ENCODE assay signal across 12 mouse cellular contexts in genomic region chr8:121424600-121424999, GRCm38 (mm10).
A peak's percentile ranks its signal among the peaks of the same experiment; 100 is the strongest.
DNase-seq lines count a peak whose midpoint lies in the region; ATAC-seq and TF ChIP-seq lines count a peak whose summit lies in the region.
"Had no signal": no experiment of that assay in that cellular context is flagged by ENCODE, and none has a peak within 500 bp of the region (broad histone marks: within the 10 kb centered on the region; RNA-seq: fewer than 3 reads in every experiment).

No protein-coding gene starts in this region.

- no peak overlapping the region for H3K9ac ChIP-seq in forebrain, embryonic 14.5 days (ENCODE audit: low read length)
- H3K9ac ChIP-seq in forebrain, embryonic 11.5 days (ENCODE audit: low read length) = no peak overlapping the region
- H3K9ac ChIP-seq in liver, adult 2 months (ENCODE audit: low read depth, low read length) = no peak overlapping the region
- no peak overlapping the region for H3K9ac ChIP-seq in liver, embryonic 12.5 days
- H3K9ac ChIP-seq: neural tube, embryonic 13.5 days had no signal

- peak; percentile 52; the same call in 1 of the 2 replicates for TF ChIP-seq CTCF in liver, adult 2 months (IDR thresholded peaks at IDR 0.05; ENCODE audit: low read depth, low read length)

- whole genome bisulfite sequencing in forebrain, embryonic 14.5 days = 89% methylated on average over 14 of the region's 14 CpGs
- 84% methylated on average over 14 of the region's 14 CpGs for WGBS in forebrain, embryonic 11.5 days
- WGBS in liver, adult 2 months = 88% methylated on average over 14 of the region's 14 CpGs
- WGBS in liver, embryonic 12.5 days (ENCODE audit: insufficient replicate concordance) = 69% methylated on average over 14 of the region's 14 CpGs

- H3K9me3 ChIP-seq in forebrain, embryonic 14.5 days (replicated peaks; ENCODE audit: control insufficient read depth, low read length) = no peaks in the 10 kb centered on the region
- H3K9me3 ChIP-seq in forebrain, embryonic 11.5 days (ENCODE audit: control insufficient read depth, low read length) = no peaks in the 10 kb centered on the region
- no peaks in the 10 kb centered on the region for H3K9me3 ChIP-seq in liver, embryonic 12.5 days (replicated peaks)

- no peaks in the 10 kb centered on the region for H3K36me3 ChIP-seq in forebrain, embryonic 14.5 days (ENCODE audit: control insufficient read depth, insufficient read depth, low read length)
- H3K36me3 ChIP-seq in forebrain, embryonic 11.5 days (ENCODE audit: control insufficient read depth, insufficient read depth, low read length) = no peaks in the 10 kb centered on the region
- H3K36me3 ChIP-seq in liver, adult 2 months (ENCODE audit: control insufficient read depth, insufficient read depth, low read length) = no peaks in the 10 kb centered on the region
- H3K36me3 ChIP-seq in liver, embryonic 12.5 days = no peaks in the 10 kb centered on the region
- H3K36me3 ChIP-seq: G1E; neural tube, embryonic 13.5 days had no signal

- H3K4me1 ChIP-seq in forebrain, embryonic 14.5 days (ENCODE audit: control insufficient read depth, insufficient read depth, low read length) = no peaks in the 10 kb centered on the region
- H3K4me1 ChIP-seq in forebrain, embryonic 11.5 days (replicated peaks; ENCODE audit: control insufficient read depth, insufficient read depth, low read length) = no peaks in the 10 kb centered on the region
- H3K4me1 ChIP-seq in liver, adult 2 months (ENCODE audit: control insufficient read depth, insufficient read depth, low read length) = peaks cover 4% of the 10 kb centered on the region; the same call in 1 of the 2 replicates
- H3K4me1 ChIP-seq in liver, embryonic 12.5 days = 0 out of 2 replicates have a peak, but pooled peaks cover 2% of the 10 kb centered on the region
- H3K4me1 ChIP-seq: neural tube, embryonic 13.5 days had no signal

- no peak overlapping the region for H3K4me2 ChIP-seq in forebrain, embryonic 14.5 days (ENCODE audit: low read length)
- H3K4me2 ChIP-seq in forebrain, embryonic 11.5 days (ENCODE audit: low read depth, low read length, severe bottlenecking) = no peak overlapping the region
- no peak overlapping the region for H3K4me2 ChIP-seq in liver, embryonic 12.5 days
- H3K4me2 ChIP-seq: heart, embryonic 11.5 days; neural tube, embryonic 13.5 days had no signal

- no peak overlapping the region for H3K4me3 ChIP-seq in forebrain, embryonic 14.5 days (ENCODE audit: low read depth, low read length)
- H3K4me3 ChIP-seq in forebrain, embryonic 11.5 days (ENCODE audit: low read depth, low read length) = no peak overlapping the region
- no peak overlapping the region for H3K4me3 ChIP-seq in liver, adult 2 months (ENCODE audit: insufficient read depth, low read depth, low read length)
- H3K4me3 ChIP-seq in liver, embryonic 12.5 days = no peak overlapping the region
- H3K4me3 ChIP-seq: neural tube, embryonic 13.5 days had no signal

- no peak for ATAC-seq in forebrain, embryonic 14.5 days
- no peak for ATAC-seq in forebrain, embryonic 11.5 days (replicated peaks; ENCODE audit: low FRiP score)
- no peak for ATAC-seq in liver, embryonic 12.5 days
- ATAC-seq: inflammation-experienced regulatory T-cells, adult 6 months had no signal

- no peaks in the 10 kb centered on the region for H3K27me3 ChIP-seq in forebrain, embryonic 14.5 days (replicated peaks; ENCODE audit: control insufficient read depth, insufficient read depth, low read length)
- H3K27me3 ChIP-seq in forebrain, embryonic 11.5 days (ENCODE audit: control insufficient read depth, insufficient read depth, low read length) = no peaks in the 10 kb centered on the region
- H3K27me3 ChIP-seq in liver, adult 2 months (ENCODE audit: control insufficient read depth, insufficient read depth, low read length) = no peaks in the 10 kb centered on the region
- H3K27me3 ChIP-seq in liver, embryonic 12.5 days (replicated peaks) = no peaks in the 10 kb centered on the region
- H3K27me3 ChIP-seq: neural tube, embryonic 13.5 days had no signal

- no peaks in the 10 kb centered on the region for H3K79me2 ChIP-seq in liver, adult 2 months (ENCODE audit: control insufficient read depth, insufficient read depth, low read length)

- DNase-seq in forebrain, embryonic 14.5 days (ENCODE audit: low spot score) = peak; percentile 12
- no peak for DNase-seq in forebrain, embryonic 11.5 days (ENCODE audit: low spot score)
- no peak for DNase-seq in liver, adult 2 months (ENCODE audit: extremely low read depth, low read depth, low spot score)
- DNase-seq in A20 (ENCODE audit: low read depth, low spot score) = peak; percentile 50
- DNase-seq in c-Kit-positive CD71-positive TER-119-positive erythroid progenitor cells, embryonic 14.5 days (ENCODE audit: low spot score) = peak; percentile 3
- DNase-seq in right cerebral cortex, postnatal 36 days (ENCODE audit: low spot score in 2 of 2) = no peak
- no peak for DNase-seq in layer of hippocampus, adult 18-20 months (ENCODE audit: low spot score in 2 of 2)

- no peak overlapping the region for H3K27ac ChIP-seq in forebrain, embryonic 14.5 days (ENCODE audit: low read depth, low read length)
- no peak overlapping the region for H3K27ac ChIP-seq in forebrain, embryonic 11.5 days (ENCODE audit: low read depth, low read length)
- no peak overlapping the region for H3K27ac ChIP-seq in liver, adult 2 months (replicated peaks; ENCODE audit: insufficient read depth, low read depth, low read length)
- H3K27ac ChIP-seq in liver, embryonic 12.5 days = no peak overlapping the region
- H3K27ac ChIP-seq: neural tube, embryonic 13.5 days had no signal

- TF ChIP-seq POLR2A in liver, adult 2 months (IDR thresholded peaks at IDR 0.05; ENCODE audit: extremely low read depth, insufficient read depth, low read length) = no peak

Comparison
In these comparisons a context has a peak if more than half of its experiments do, and no peak if none do; other contexts are left out.
1. DNase-seq: peak in forebrain, embryonic 14.5 days (single experiment), A20 (single experiment) and c-Kit-positive CD71-positive TER-119-positive erythroid progenitor cells, embryonic 14.5 days (single experiment); none in forebrain, embryonic 11.5 days (single experiment), liver, adult 2 months (single experiment), right cerebral cortex, postnatal 36 days (0 of 2) and layer of hippocampus, adult 18-20 months (0 of 2).